Mouse (Mus musculus): ENCODE data around the gene Rimklb. TPM values are rescaled to one million over a fixed set of nuclear protein-coding genes. Genes with fewer than 3 reads are reported as not detected.

Rimklb gene
- total RNA-seq, 1 experiment from 2014 or later, result not detected

DNA sequence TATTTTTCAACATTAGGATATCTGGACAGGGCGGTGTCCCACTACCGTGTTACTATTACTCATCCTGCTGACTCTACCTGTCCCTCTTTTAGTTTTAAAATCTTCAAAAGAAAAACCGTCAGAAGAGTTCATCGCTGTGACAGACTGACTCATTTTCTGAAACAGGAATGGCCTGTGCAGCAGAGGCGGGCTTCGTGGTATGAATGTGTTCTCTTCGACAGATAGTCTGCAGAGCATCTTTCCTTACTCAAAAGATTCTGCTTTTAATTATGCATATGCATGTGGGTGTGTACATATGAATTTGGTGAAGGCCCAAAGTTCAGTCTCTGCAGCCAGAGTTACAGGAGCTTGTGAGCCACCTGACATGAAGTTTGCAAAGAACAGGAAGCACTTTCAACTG lies 50.7 kb downstream of the Rimklb start:
- ATAC-seq (replicated peaks; ENCODE audit: insufficient number of reproducible peaks, low FRiP score, low TSS enrichment, poor library complexity, severe bottlenecking), result no peak

GRCm38 (mm10) chr6:122445215-122445614 lies 53.3 kb downstream of the Rimklb start:
- ATAC-seq (replicated peaks; ENCODE audit: insufficient number of reproducible peaks, low FRiP score, low TSS enrichment, poor library complexity, severe bottlenecking), result no peak

DNA sequence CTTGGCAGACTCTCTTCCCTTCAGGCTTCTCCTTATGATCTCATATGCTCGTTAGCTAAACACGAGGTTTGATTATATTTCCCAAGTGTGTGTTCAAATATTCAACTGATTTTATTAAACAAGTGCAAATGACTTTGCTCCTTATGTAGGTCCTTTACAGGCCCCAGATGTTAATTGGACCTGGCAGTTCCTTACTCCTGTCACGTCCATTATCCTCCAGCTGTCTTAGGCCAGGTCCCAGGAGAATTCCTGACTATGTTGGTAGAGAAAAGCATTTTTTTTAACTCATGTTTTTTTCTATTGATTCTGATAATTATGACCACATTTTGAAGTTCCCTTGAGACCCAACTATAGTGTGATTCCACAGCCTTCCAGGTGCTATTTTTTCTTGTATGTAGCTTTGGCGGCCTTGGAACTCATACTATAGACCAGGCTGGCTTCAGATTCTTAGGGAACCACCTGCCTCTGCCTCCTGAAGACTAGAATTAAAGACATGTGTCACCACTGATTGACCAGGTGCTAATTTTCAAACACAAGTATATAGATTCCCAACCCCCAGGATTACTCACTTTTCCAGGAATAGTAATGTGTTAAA lies 57.8 kb downstream of the Rimklb start:
- no peak for ATAC-seq (replicated peaks; ENCODE audit: insufficient number of reproducible peaks, low FRiP score, low TSS enrichment, poor library complexity, severe bottlenecking)

DNA sequence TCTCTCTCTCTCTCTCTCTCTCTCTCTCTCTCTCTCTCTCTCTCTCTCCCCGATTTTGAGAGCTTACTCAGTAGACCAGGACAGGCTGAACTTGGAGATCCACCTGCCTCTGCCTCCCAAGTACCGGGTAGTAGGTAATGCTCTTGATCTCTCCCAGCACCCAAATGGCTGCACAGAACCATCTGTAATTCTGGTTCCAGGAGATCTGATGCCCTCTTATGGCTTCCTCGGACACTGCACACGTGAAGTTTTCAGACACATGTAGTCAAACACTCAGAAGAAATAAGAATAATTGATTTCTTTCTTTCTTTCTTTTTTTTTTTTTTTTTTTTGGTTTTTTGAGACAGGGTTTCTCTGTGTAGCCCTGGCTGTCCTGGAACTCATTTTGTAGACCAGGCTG lies 59.3 kb downstream of the Rimklb start:
- no peak for ATAC-seq (replicated peaks; ENCODE audit: insufficient number of reproducible peaks, low FRiP score, low TSS enrichment, poor library complexity, severe bottlenecking)

DNA sequence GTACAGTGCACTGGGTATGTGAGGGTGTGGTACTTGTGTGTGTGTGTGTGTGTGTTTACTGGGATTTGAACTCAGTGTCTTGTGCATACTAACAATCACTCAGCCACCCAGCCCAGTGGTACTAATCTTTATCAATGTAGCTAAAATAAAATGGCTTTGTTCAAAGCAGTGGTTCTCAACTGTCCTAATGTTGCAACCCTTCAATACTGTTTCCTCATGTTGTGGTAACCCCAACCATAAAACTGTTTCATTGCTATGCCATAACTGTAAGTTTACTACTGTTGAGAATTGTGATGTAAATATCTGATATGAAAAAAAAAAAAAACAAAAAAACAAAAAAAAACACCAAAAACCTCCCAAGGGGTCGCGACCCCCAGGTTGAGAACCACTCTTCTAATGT lies 63.3 kb downstream of the Rimklb start:
- ATAC-seq (replicated peaks; ENCODE audit: insufficient number of reproducible peaks, low FRiP score, low TSS enrichment, poor library complexity, severe bottlenecking), result no peak

GRCm38 (mm10) chr6:122427456-122427855 lies 71.1 kb downstream of the Rimklb start:
- no peak for ATAC-seq (replicated peaks; ENCODE audit: insufficient number of reproducible peaks, low FRiP score, low TSS enrichment, poor library complexity, severe bottlenecking)

DNA sequence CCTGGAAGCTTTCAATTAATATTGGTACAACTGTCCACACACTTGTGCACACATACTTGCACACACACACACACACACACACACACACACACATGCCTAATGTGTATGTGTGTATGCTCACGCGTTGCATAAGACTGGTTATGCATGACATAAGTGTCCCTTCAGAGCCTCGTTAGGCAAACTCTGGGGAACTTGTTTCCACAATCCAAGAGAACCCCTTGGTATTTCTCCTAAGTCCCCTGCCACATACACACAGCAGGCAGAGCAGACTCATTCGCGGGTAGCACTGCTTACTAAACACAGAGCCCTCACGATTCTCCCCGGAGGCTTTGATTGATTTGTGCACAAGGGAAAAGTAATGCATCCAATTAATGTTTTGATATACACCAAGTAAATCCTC lies 81.5 kb downstream of the Rimklb start:
- no peak for ATAC-seq (replicated peaks; ENCODE audit: insufficient number of reproducible peaks, low FRiP score, low TSS enrichment, poor library complexity, severe bottlenecking)

DNA sequence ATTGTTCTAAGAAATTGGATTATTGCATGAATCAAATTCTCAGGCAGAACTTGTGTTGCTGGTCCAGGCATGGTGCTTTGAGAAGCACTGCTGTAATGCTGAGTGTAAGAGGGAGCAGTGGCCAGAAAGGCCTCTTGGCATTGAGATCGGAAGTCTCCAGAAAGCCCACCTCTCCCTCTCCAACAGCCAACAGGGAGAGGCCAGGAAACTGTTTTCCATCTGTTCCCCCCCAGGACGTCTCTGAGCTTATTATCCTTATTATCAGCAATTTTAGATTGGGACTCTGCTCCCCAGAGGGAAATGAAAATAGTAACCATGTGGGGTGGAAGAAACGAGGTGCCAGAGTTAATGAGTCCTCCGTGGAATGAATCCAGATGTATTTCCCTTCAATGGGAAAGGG lies 82.2 kb downstream of the Rimklb start:
- ATAC-seq (replicated peaks; ENCODE audit: insufficient number of reproducible peaks, low FRiP score, low TSS enrichment, poor library complexity, severe bottlenecking), result no peak

DNA sequence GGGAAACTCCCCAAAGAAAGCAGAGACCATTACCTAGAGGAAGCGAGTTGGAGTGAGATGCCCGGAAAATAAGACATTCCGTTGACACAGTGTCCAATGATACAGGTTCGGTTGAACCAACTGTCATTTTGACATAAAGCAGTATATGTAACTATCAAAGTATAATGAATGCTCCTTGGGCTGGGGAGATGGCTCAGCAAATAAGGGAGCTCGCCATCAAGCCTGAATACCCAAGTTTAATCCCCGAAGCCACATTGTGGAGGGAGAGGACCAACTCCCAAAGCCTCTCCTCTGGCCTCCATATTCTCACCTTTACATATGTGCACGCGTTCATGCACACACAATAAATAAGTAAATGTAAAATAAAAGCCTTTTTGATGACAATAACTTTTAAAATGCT lies 87.3 kb downstream of the Rimklb start:
- ATAC-seq (replicated peaks; ENCODE audit: insufficient number of reproducible peaks, low FRiP score, low TSS enrichment, poor library complexity, severe bottlenecking), result no peak

- no peak for ATAC-seq (replicated peaks; ENCODE audit: insufficient number of reproducible peaks, low FRiP score, low TSS enrichment, poor library complexity, severe bottlenecking)
Measured at GRCm38 (mm10) chr6:122402240-122402639, 96.3 kb downstream of the Rimklb start.

DNA sequence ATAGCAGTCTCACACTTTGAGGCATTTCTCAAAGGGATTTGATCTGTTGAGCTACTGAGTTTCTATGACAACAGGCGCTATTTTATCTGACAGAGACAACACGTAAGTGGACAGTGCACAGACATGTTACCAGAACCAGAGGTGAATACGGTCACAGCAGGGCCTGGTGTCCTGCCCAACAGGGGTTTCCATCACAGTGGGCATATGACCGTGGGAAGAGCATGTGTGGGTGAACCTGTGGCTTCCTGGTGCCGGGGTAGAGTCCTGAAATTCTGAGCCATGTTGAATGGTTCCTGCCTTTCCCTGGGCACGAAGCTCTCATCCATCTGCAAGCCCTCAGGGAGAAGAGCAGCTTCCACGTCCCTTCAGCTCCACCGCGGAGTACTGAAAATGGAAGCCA lies 98.3 kb downstream of the Rimklb start:
- ATAC-seq (replicated peaks; ENCODE audit: insufficient number of reproducible peaks, low FRiP score, low TSS enrichment, poor library complexity, severe bottlenecking), result no peak

Other genes starting within 250 kb of the Rimklb start
- 101 to 234 TPM (median 111 TPM) in 3 replicates for gene Klrg1, start 215.9 kb downstream of the Rimklb start, total RNA-seq (2017)
- gene M6pr, start 190.0 kb downstream of the Rimklb start, total RNA-seq (2017), result 361 to 422 TPM (median 372 TPM) in 3 replicates
- 4.1 to 7.6 TPM (median 6.6 TPM) in 3 replicates for gene Phc1, start 158.2 kb downstream of the Rimklb start, total RNA-seq (2017)
- not detected in 3 replicates for gene Mfap5, start 7.1 kb upstream of the Rimklb start, total RNA-seq (2017)
- 1.6 TPM in 1 of 3 replicates, not detected in the others for gene Aicda, start 55.0 kb upstream of the Rimklb start, total RNA-seq (2017)
- 129 to 219 TPM (median 170 TPM) in 3 replicates for gene Apobec1, start 103.7 kb upstream of the Rimklb start, total RNA-seq (2017)
- 1.7 to 3.5 TPM (median 2.5 TPM) in 3 replicates for gene Gdf3, start 111.3 kb upstream of the Rimklb start, total RNA-seq (2017)
- 8.6 TPM in 1 of 3 replicates, not detected in the others for gene Dppa3, start 127.6 kb upstream of the Rimklb start, total RNA-seq (2017)
- not detected in 3 replicates for gene Nanog, start 208.7 kb upstream of the Rimklb start, total RNA-seq (2017)